Mouse (Mus musculus) forebrain, postnatal 0 days (tissue): ENCODE measurements around the gene Dcakd. TPM values are rescaled to one million over a fixed set of nuclear protein-coding genes. Genes with fewer than 3 reads are reported as not detected.

Source experiments
- ATAC-seq: fragments of 200-750 bp; cut with Nextera tagmentation; 2 replicates; pipeline ENCODE4 v1.8.0; 2017; ENCODE audit warnings: mild to moderate bottlenecking, moderate library complexity
- DNase-seq: peaks from one replicate; pipeline ENCODE4 v3.0.0-alpha.2; 2015
- H3K27ac ChIP-seq: fragments of 300-500 bp; sonication (generic); 2 replicates; pipeline ENCODE4 v1.5.1; 2014; ENCODE audit warnings: low read depth, mild to moderate bottlenecking, antibody characterized with exemption, low read length, moderate library complexity, mixed read lengths
- H3K27me3 ChIP-seq: fragments of 300-500 bp; sonication (generic); 2 replicates; pipeline ENCODE4 v1.6.1; 2014; ENCODE audit warnings: mild to moderate bottlenecking, low read length, mixed read lengths; ENCODE audit not compliant: insufficient read depth
- H3K36me3 ChIP-seq: fragments of 300-500 bp; sonication (generic); 2 replicates; pipeline ENCODE4 v1.6.1; 2014; ENCODE audit warnings: mild to moderate bottlenecking, moderate library complexity; ENCODE audit not compliant: insufficient read depth
- H3K4me1 ChIP-seq: fragments of 300-500 bp; sonication (generic); 2 replicates; pipeline ENCODE4 v1.6.1; 2014; ENCODE audit warnings: antibody characterized with exemption; ENCODE audit not compliant: insufficient read depth
- H3K4me2 ChIP-seq: fragments of 300-500 bp; sonication (generic); 2 replicates; pipeline ENCODE4 v1.6.1; 2014; ENCODE audit warnings: low read depth, mild to moderate bottlenecking, moderate library complexity
- H3K4me3 ChIP-seq: fragments of 300-500 bp; sonication (generic); 2 replicates; pipeline ENCODE4 v1.5.1; 2014; ENCODE audit warnings: low read depth, low read length, mixed read lengths
- H3K9ac ChIP-seq: fragments of 300-500 bp; sonication (generic); 2 replicates; pipeline ENCODE4 v1.6.1; 2014; ENCODE audit warnings: mild to moderate bottlenecking
- H3K9me3 ChIP-seq: fragments of 300-500 bp; sonication (generic); 2 replicates; pipeline ENCODE4 v1.6.1; 2016; ENCODE audit warnings: low read length
- CTCF ChIP-seq: sonication (generic); IDR thresholded peaks from 2 replicates; pipeline ENCODE4 v1.5.1; 2016; ENCODE audit warnings: antibody characterized with exemption, control low read depth, low read depth
- WGBS: fragments of 180-500 bp; shearing (Covaris S2); extraction: QIAGEN DNeasy Blood & Tissue Kit; methylation state at CpG from one replicate; pipeline ENCODE4 v1.1.7; 2014; 5-methylcytosine and 5-hydroxymethylcytosine counted together
- polyA plus RNA-seq: library from polyadenylated mRNA; unstranded; fragments of >200 nt; fragmentation: Nextera tagmentation; extraction: Ambion mirVana; gene quantifications from 2 replicates; pipeline ENCODE4 v1.2.1, GENCODE M21; 2015
- total RNA-seq: library from RNA; depleted of rRNA; stranded (reverse); fragments of >200 nt; gene quantifications from 2 replicates; pipeline ENCODE4 v1.2.3, GENCODE M21; 2014

Dcakd gene
- total and polyA plus RNA-seq, 2 experiments from 2014 or later = 148 to 173 TPM

- Histone ChIP-seq H3K36me3 (peaks cover 64% of the 10 kb centered on the region), H3K4me2 (no peak overlapping the region), H3K4me3 (no peak overlapping the region), H3K9ac (no peak overlapping the region), H3K27me3 (no peaks in the 10 kb centered on the region), H3K27ac (no peak overlapping the region), H3K9me3 (no peaks in the 10 kb centered on the region), H3K4me1 (no peaks in the 10 kb centered on the region)
- ATAC-seq (no peak), DNase-seq (no peak)
- WGBS = 68% methylated on average over 14 of the region's 14 CpGs
- TF ChIP-seq CTCF = no peak
Observed at GRCm38 (mm10) chr11:102998577-102999316, 29.4 kb downstream of the Dcakd start.

DNA sequence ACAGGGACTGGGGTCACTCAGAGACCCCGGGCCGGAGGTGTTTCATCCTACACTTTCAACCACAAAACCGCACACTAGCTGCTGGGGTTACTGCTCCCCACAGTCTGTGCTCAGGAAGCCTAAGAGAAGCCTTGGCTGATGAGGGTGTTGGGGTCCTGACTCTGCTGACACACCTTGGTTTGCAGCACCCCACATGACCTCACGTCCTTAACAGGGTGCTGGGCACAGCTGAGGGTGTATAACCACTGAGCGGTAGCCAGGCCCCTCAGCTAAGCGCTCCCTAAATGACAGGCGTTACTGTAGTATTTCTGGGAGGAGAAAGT lies 29.9 kb downstream of the Dcakd start:
- no peak overlapping the region for H3K27ac ChIP-seq
- H3K36me3 ChIP-seq = peaks cover 64% of the 10 kb centered on the region
- DNase-seq (no peak), ATAC-seq (no peak)
- no peaks in the 10 kb centered on the region for H3K27me3 ChIP-seq
- no peak overlapping the region for H3K4me3 ChIP-seq
- H3K4me2 ChIP-seq = no peak overlapping the region
- H3K9me3 ChIP-seq = no peaks in the 10 kb centered on the region
- H3K9ac ChIP-seq = no peak overlapping the region
- WGBS = 92% methylated on average over 7 of the region's 7 CpGs
- no peak for TF ChIP-seq CTCF
- H3K4me1 ChIP-seq = no peaks in the 10 kb centered on the region

GRCm38 (mm10) chr11:102996991-102997770 lies 31.0 kb downstream of the Dcakd start:
- TF ChIP-seq CTCF = no peak
- no peak overlapping the region for H3K27ac ChIP-seq
- H3K9ac ChIP-seq = no peak overlapping the region
- ATAC-seq = no peak
- no peaks in the 10 kb centered on the region for H3K9me3 ChIP-seq
- DNase-seq = no peak
- H3K4me1 ChIP-seq = no peaks in the 10 kb centered on the region
- WGBS = 94% methylated on average over 12 of the region's 12 CpGs
- H3K4me3 ChIP-seq = no peak overlapping the region
- H3K4me2 ChIP-seq = no peak overlapping the region
- no peaks in the 10 kb centered on the region; the same call in 1 of the 2 replicates for H3K27me3 ChIP-seq
- peaks cover 64% of the 10 kb centered on the region for H3K36me3 ChIP-seq

DNA sequence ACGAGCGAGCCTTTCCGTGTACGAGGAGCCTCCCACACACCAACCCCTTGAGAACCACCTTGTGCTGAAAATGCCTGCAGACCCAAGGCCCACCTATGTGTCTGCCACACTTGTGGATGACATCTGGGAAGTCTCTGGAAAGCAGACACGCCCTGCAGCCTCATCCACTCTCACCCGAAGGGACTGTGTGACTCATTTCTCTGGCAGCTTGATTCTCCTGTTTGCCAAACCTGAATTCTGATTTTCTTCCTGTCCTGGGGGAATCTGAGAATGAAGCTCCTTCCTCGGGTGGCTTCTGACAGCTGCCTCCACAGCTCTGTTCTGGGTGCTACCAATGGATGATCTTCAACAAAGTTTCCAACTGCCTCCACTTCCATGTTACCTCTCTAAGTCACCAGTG lies 31.7 kb downstream of the Dcakd start:
- 85% methylated on average over 7 of the region's 7 CpGs for WGBS
- Histone ChIP-seq H3K27me3 (peaks cover 2% of the 10 kb centered on the region; the same call in 1 of the 2 replicates), H3K9ac (no peak overlapping the region), H3K4me3 (no peak overlapping the region), H3K4me2 (no peak overlapping the region), H3K9me3 (no peaks in the 10 kb centered on the region), H3K27ac (no peak overlapping the region), H3K36me3 (peaks cover 64% of the 10 kb centered on the region), H3K4me1 (0 out of 2 replicates have a peak, but pooled peaks cover 6% of the 10 kb centered on the region)
- DNase-seq = no peak
- no peak for ATAC-seq
- no peak for TF ChIP-seq CTCF

GRCm38 (mm10) chr11:102994952-102995351 lies 33.2 kb downstream of the Dcakd start:
- TF ChIP-seq CTCF = no peak
- ATAC-seq (no peak), DNase-seq (no peak)
- Histone ChIP-seq H3K27me3 (peaks cover 8% of the 10 kb centered on the region), H3K4me2 (no peak overlapping the region), H3K9ac (no peak overlapping the region), H3K27ac (no peak overlapping the region), H3K4me1 (0 out of 2 replicates have a peak, but pooled peaks cover 9% of the 10 kb centered on the region), H3K4me3 (no peak overlapping the region), H3K36me3 (peaks cover 61% of the 10 kb centered on the region), H3K9me3 (no peaks in the 10 kb centered on the region)
- WGBS = 92% methylated on average over 18 of the region's 18 CpGs

DNA sequence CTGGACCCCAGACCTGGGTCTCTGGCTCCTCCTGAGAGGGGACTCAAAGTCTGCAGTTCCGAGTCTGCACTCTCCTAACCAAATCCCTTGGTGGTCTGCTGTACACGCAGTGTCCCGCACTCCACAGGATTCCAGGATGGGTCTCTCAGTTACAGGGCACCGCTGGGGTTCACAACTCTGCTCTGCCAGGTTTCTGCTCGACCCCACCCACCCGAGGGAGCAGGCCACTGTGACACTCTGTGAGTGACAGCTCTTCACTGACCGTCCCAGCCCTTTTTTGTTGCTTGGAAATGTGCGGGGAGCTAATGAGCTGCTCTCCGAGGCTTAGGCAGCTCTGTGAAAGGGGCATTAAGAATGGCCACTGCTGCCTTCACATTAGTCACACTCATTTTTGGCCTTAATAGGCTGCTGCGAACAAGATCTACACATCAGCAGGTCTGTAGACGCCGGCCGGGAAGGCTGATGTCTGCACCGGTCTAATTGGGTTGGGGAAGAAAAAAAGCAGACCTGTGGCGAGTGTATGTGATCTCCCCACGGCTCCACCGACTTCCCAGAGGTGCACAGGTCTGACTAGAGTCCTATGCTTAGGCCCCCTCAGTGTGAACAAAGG lies 34.6 kb downstream of the Dcakd start:
- Histone ChIP-seq H3K27ac (no peak overlapping the region), H3K4me1 (0 out of 2 replicates have a peak, but pooled peaks cover 13% of the 10 kb centered on the region), H3K4me2 (no peak overlapping the region), H3K27me3 (peaks cover 8% of the 10 kb centered on the region), H3K9ac (no peak overlapping the region), H3K4me3 (no peak overlapping the region), H3K36me3 (peaks cover 46% of the 10 kb centered on the region), H3K9me3 (no peaks in the 10 kb centered on the region)
- DNase-seq (no peak), ATAC-seq (peak; percentile 12; the same call in 1 of the 2 replicates)
- WGBS = 16% methylated on average over 17 of the region's 17 CpGs
- TF ChIP-seq CTCF = no peak
